Mouse (Mus musculus): Measurements from ENCODE around the gene Cux2. TPM values are rescaled to one million over a fixed set of nuclear protein-coding genes. Genes with fewer than 3 reads are reported as not detected.

Cux2 gene
- polyA plus RNA-seq, 1 experiment from 2014 or later = 14.6 TPM

- Histone ChIP-seq H3K4me3 (ENCODE audit: low read depth, low read length) (no peak overlapping the region; the same call in 1 of the 2 replicates), H3K36me3 (ENCODE audit: control insufficient read depth, insufficient read depth, low read length) (no peaks in the 10 kb centered on the region), H3K4me2 (ENCODE audit: low read length) (peak overlapping the region; percentile 41), H3K27me3 (replicated peaks; ENCODE audit: control insufficient read depth, insufficient read depth, low read length) (peaks cover 14% of the 10 kb centered on the region), H3K9ac (ENCODE audit: low read length) (no peak overlapping the region), H3K9me3 (ENCODE audit: control insufficient read depth, low read length) (peaks cover 4% of the 10 kb centered on the region; the same call in 1 of the 2 replicates), H3K27ac (ENCODE audit: low read depth) (no peak overlapping the region), H3K4me1 (replicated peaks; ENCODE audit: control insufficient read depth, insufficient read depth, low read length) (peaks cover 8% of the 10 kb centered on the region; the same call in 1 of the 2 replicates)
- 43% methylated on average over 13 of the region's 13 CpGs for WGBS
- DNase-seq (ENCODE audit: low spot score) (no peak), ATAC-seq (replicated peaks; ENCODE audit: low FRiP score, low TSS enrichment, low read depth) (0 out of 2 replicates have a peak, but pooled peaks have one; percentile 17)
These were observed 4.4 kb upstream of the Cux2 start for GRCm38 (mm10) chr5:122054130-122054843.

- H3K27me3 ChIP-seq (replicated peaks; ENCODE audit: control insufficient read depth, insufficient read depth, low read length) = peaks cover 21% of the 10 kb centered on the region
- no peak overlapping the region for H3K27ac ChIP-seq (ENCODE audit: low read depth)
- H3K4me1 ChIP-seq (replicated peaks; ENCODE audit: control insufficient read depth, insufficient read depth, low read length) = peaks cover 12% of the 10 kb centered on the region; the same call in 1 of the 2 replicates
- H3K9me3 ChIP-seq (ENCODE audit: control insufficient read depth, low read length) = peaks cover 4% of the 10 kb centered on the region; the same call in 1 of the 2 replicates
- no peak overlapping the region for H3K4me3 ChIP-seq (ENCODE audit: low read depth, low read length)
- no peaks in the 10 kb centered on the region for H3K36me3 ChIP-seq (ENCODE audit: control insufficient read depth, insufficient read depth, low read length)
- DNase-seq (ENCODE audit: low spot score) (no peak), ATAC-seq (replicated peaks; ENCODE audit: low FRiP score, low TSS enrichment, low read depth) (no peak)
- no peak overlapping the region for H3K4me2 ChIP-seq (ENCODE audit: low read length)
- 23% methylated on average over 15 of the region's 15 CpGs for WGBS
- H3K9ac ChIP-seq (ENCODE audit: low read length) = no peak overlapping the region
These were observed 3.7 kb upstream of the Cux2 start for GRCm38 (mm10) chr5:122053587-122053986.

DNA sequence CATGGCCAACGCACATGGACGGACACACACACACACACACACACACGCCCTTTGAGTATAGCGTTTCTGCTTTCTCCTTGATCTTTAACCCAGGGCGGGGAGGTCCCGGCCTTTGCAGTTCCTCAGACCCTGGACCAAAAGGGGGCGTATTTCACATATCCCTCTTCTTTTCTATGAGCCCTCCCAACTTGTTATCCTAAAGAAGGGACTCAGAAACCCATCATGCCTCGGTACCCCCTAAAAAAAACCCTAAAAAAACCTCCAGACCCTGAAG lies 867 bp upstream of the Cux2 start:
- H3K27ac ChIP-seq (ENCODE audit: low read depth) = no peak overlapping the region
- H3K4me2 ChIP-seq (ENCODE audit: low read length) = peak overlapping the region; percentile 70
- 6% methylated on average over 8 of the region's 8 CpGs for WGBS
- H3K27me3 ChIP-seq (replicated peaks; ENCODE audit: control insufficient read depth, insufficient read depth, low read length) = peaks cover 37% of the 10 kb centered on the region
- peaks cover 25% of the 10 kb centered on the region; the same call in 1 of the 2 replicates for H3K4me1 ChIP-seq (replicated peaks; ENCODE audit: control insufficient read depth, insufficient read depth, low read length)
- no peaks in the 10 kb centered on the region for H3K9me3 ChIP-seq (ENCODE audit: control insufficient read depth, low read length)
- DNase-seq (ENCODE audit: low spot score) (no peak), ATAC-seq (replicated peaks; ENCODE audit: low FRiP score, low TSS enrichment, low read depth) (no peak)
- H3K4me3 ChIP-seq (ENCODE audit: low read depth, low read length) = peak overlapping the region; percentile 76
- no peak overlapping the region for H3K9ac ChIP-seq (ENCODE audit: low read length)
- no peaks in the 10 kb centered on the region for H3K36me3 ChIP-seq (ENCODE audit: control insufficient read depth, insufficient read depth, low read length)

- no peak for DNase-seq (ENCODE audit: low spot score)
- Histone ChIP-seq H3K4me2 (ENCODE audit: low read length) (peak overlapping the region; percentile 70), H3K9me3 (ENCODE audit: control insufficient read depth, low read length) (no peaks in the 10 kb centered on the region), H3K27ac (ENCODE audit: low read depth) (peak overlapping the region; percentile 80), H3K4me1 (replicated peaks; ENCODE audit: control insufficient read depth, insufficient read depth, low read length) (peaks cover 25% of the 10 kb centered on the region; the same call in 1 of the 2 replicates), H3K27me3 (replicated peaks; ENCODE audit: control insufficient read depth, insufficient read depth, low read length) (peaks cover 37% of the 10 kb centered on the region), H3K9ac (ENCODE audit: low read length) (peak overlapping the region; percentile 75), H3K36me3 (ENCODE audit: control insufficient read depth, insufficient read depth, low read length) (no peaks in the 10 kb centered on the region), H3K4me3 (ENCODE audit: low read depth, low read length) (peak overlapping the region; percentile 76)
- peak; percentile 21; the same call in 1 of the 2 replicates for ATAC-seq (replicated peaks; ENCODE audit: low FRiP score, low TSS enrichment, low read depth)
- 0% methylated on average over 29 of the region's 43 CpGs for WGBS
These were observed 262 bp downstream of the Cux2 start for GRCm38 (mm10) chr5:122049664-122050016.

- ATAC-seq (replicated peaks; ENCODE audit: low FRiP score, low TSS enrichment, low read depth) (0 out of 2 replicates have a peak, but pooled peaks have one; percentile 3), DNase-seq (ENCODE audit: low spot score) (no peak)
- Histone ChIP-seq H3K27ac (ENCODE audit: low read depth) (peak overlapping the region; percentile 80; the same call in 1 of the 2 replicates), H3K4me3 (ENCODE audit: low read depth, low read length) (peak overlapping the region; percentile 76), H3K4me1 (replicated peaks; ENCODE audit: control insufficient read depth, insufficient read depth, low read length) (peaks cover 25% of the 10 kb centered on the region; the same call in 1 of the 2 replicates), H3K9ac (ENCODE audit: low read length) (peak overlapping the region; percentile 75), H3K36me3 (ENCODE audit: control insufficient read depth, insufficient read depth, low read length) (no peaks in the 10 kb centered on the region), H3K27me3 (replicated peaks; ENCODE audit: control insufficient read depth, insufficient read depth, low read length) (peaks cover 36% of the 10 kb centered on the region), H3K9me3 (ENCODE audit: control insufficient read depth, low read length) (no peaks in the 10 kb centered on the region), H3K4me2 (ENCODE audit: low read length) (peak overlapping the region; percentile 70)
- WGBS = 2% methylated on average over 52 of the region's 52 CpGs
These were observed 927 bp downstream of the Cux2 start for GRCm38 (mm10) chr5:122048686-122049663.

DNA sequence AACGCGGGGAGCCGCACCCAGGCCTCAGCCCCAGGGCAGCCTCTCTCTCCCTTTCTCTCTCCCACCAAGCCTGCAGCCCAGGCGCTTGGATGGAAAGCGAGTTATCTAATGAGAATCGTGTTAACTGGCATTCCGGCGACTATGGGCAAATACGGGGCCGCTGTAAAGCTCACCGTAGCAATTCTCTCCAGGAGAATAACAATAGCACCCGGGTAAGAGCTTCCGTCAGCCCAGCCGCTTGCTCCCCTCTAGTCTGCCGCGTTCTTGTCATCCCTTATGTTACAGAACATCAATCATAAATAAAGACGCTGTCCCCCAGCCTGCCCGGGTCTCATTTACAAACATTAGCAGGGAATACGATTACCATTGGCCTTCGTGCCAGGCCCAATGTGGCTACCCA lies 1.6 kb downstream of the Cux2 start:
- peaks cover 25% of the 10 kb centered on the region; the same call in 1 of the 2 replicates for H3K4me1 ChIP-seq (replicated peaks; ENCODE audit: control insufficient read depth, insufficient read depth, low read length)
- H3K27me3 ChIP-seq (replicated peaks; ENCODE audit: control insufficient read depth, insufficient read depth, low read length) = peaks cover 33% of the 10 kb centered on the region
- H3K9ac ChIP-seq (ENCODE audit: low read length) = 0 out of 2 replicates have a peak overlapping the region, but pooled peaks have one; percentile 12
- no peaks in the 10 kb centered on the region for H3K36me3 ChIP-seq (ENCODE audit: control insufficient read depth, insufficient read depth, low read length)
- peak overlapping the region; percentile 22; the same call in 1 of the 2 replicates for H3K27ac ChIP-seq (ENCODE audit: low read depth)
- WGBS = 6% methylated on average over 20 of the region's 20 CpGs
- DNase-seq (ENCODE audit: low spot score) = no peak
- peak overlapping the region; percentile 70 for H3K4me2 ChIP-seq (ENCODE audit: low read length)
- H3K9me3 ChIP-seq (ENCODE audit: control insufficient read depth, low read length) = no peaks in the 10 kb centered on the region
- ATAC-seq (replicated peaks; ENCODE audit: low FRiP score, low TSS enrichment, low read depth) = no peak
- H3K4me3 ChIP-seq (ENCODE audit: low read depth, low read length) = peak overlapping the region; percentile 76

DNA sequence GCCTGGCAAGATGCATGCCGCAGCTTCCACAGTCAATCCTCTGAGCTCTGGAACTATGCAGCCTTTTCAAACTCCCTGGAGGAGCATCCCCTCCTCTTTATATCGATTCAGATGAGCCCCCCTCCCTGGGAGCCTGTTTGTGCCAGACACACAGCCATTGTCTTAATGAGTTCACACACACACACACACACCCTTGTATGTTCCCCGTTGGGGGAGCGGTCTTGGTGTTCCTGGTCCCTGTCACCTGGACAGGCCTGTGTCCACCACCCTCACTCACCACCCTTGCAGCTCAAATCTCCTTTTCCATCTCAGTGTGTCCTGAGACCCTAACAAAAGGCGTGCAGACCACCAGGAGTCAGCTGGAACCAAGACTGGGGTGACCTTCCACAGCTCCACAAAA lies 2.1 kb downstream of the Cux2 start:
- H3K36me3 ChIP-seq (ENCODE audit: control insufficient read depth, insufficient read depth, low read length) = no peaks in the 10 kb centered on the region
- ATAC-seq (replicated peaks; ENCODE audit: low FRiP score, low TSS enrichment, low read depth) (no peak), DNase-seq (ENCODE audit: low spot score) (no peak)
- H3K27me3 ChIP-seq (replicated peaks; ENCODE audit: control insufficient read depth, insufficient read depth, low read length) = peaks cover 30% of the 10 kb centered on the region
- H3K4me3 ChIP-seq (ENCODE audit: low read depth, low read length) = peak overlapping the region; percentile 76
- peaks cover 21% of the 10 kb centered on the region; the same call in 1 of the 2 replicates for H3K4me1 ChIP-seq (replicated peaks; ENCODE audit: control insufficient read depth, insufficient read depth, low read length)
- 0 out of 2 replicates have a peak overlapping the region, but pooled peaks have one; percentile 12 for H3K9ac ChIP-seq (ENCODE audit: low read length)
- no peaks in the 10 kb centered on the region for H3K9me3 ChIP-seq (ENCODE audit: control insufficient read depth, low read length)
- 48% methylated on average over 5 of the region's 5 CpGs for WGBS
- H3K27ac ChIP-seq (ENCODE audit: low read depth) = peak overlapping the region; percentile 22; the same call in 1 of the 2 replicates
- peak overlapping the region; percentile 70 for H3K4me2 ChIP-seq (ENCODE audit: low read length)

- H3K9me3 ChIP-seq (ENCODE audit: control insufficient read depth, low read length) = no peaks in the 10 kb centered on the region
- ATAC-seq (replicated peaks; ENCODE audit: low FRiP score, low TSS enrichment, low read depth) (no peak), DNase-seq (ENCODE audit: low spot score) (no peak)
- no peak overlapping the region for H3K4me3 ChIP-seq (ENCODE audit: low read depth, low read length)
- no peak overlapping the region for H3K4me2 ChIP-seq (ENCODE audit: low read length)
- H3K27ac ChIP-seq (ENCODE audit: low read depth) = no peak overlapping the region
- H3K27me3 ChIP-seq (replicated peaks; ENCODE audit: control insufficient read depth, insufficient read depth, low read length) = peaks cover 15% of the 10 kb centered on the region
- no peak overlapping the region for H3K9ac ChIP-seq (ENCODE audit: low read length)
- H3K36me3 ChIP-seq (ENCODE audit: control insufficient read depth, insufficient read depth, low read length) = no peaks in the 10 kb centered on the region
- peaks cover 12% of the 10 kb centered on the region; the same call in 1 of the 2 replicates for H3K4me1 ChIP-seq (replicated peaks; ENCODE audit: control insufficient read depth, insufficient read depth, low read length)
- WGBS = 77% methylated on average over 11 of the region's 11 CpGs
These were observed 6.3 kb downstream of the Cux2 start for GRCm38 (mm10) chr5:122043567-122043966.
